Mouse (Mus musculus): ENCODE measurements at regions not wholly inside any gene's neighbourhood (a gene's known extent, or its start where the extent isn't known, plus 50 kb on each side); places are given as distances from the start of the nearest gene placed in this dataset.

GRCm38 (mm10) chr13:107925470-107925869 is 118.8 kb upstream of the Smim15 start:
- ATAC-seq (replicated peaks; ENCODE audit: insufficient number of reproducible peaks, insufficient read depth, low FRiP score, low read depth) = no peak
- Histone ChIP-seq H3K4me3 (no peak overlapping the region), H3K27me3 (peaks cover 42% of the 10 kb centered on the region), H3K27ac (no peak overlapping the region), H3K36me3 (no peaks in the 10 kb centered on the region), H3K4me2 (no peak overlapping the region), H3K9me3 (replicated peaks) (no peaks in the 10 kb centered on the region), H3K9ac (no peak overlapping the region), H3K4me1 (replicated peaks) (peaks cover 10% of the 10 kb centered on the region)
- 71% methylated on average over 8 of the region's 8 CpGs for WGBS

GRCm38 (mm10) chr13:107923129-107924114 is 120.8 kb upstream of the Smim15 start:
- Histone ChIP-seq H3K4me2 (peak overlapping the region; percentile 26), H3K9me3 (replicated peaks) (no peaks in the 10 kb centered on the region), H3K36me3 (no peaks in the 10 kb centered on the region), H3K27ac (no peak overlapping the region), H3K9ac (no peak overlapping the region), H3K4me3 (no peak overlapping the region), H3K27me3 (peaks cover 44% of the 10 kb centered on the region), H3K4me1 (replicated peaks) (peaks cover 10% of the 10 kb centered on the region)
- 47% methylated on average over 19 of the region's 19 CpGs for WGBS
- no peak for ATAC-seq (replicated peaks; ENCODE audit: insufficient number of reproducible peaks, insufficient read depth, low FRiP score, low read depth)

- WGBS = 78% methylated on average over 3 of the region's 3 CpGs
- Histone ChIP-seq H3K4me3 (no peak overlapping the region), H3K27me3 (peaks cover 31% of the 10 kb centered on the region), H3K4me2 (no peak overlapping the region), H3K27ac (no peak overlapping the region), H3K36me3 (no peaks in the 10 kb centered on the region), H3K9me3 (replicated peaks) (no peaks in the 10 kb centered on the region), H3K4me1 (replicated peaks) (peaks cover 10% of the 10 kb centered on the region), H3K9ac (no peak overlapping the region)
- ATAC-seq (replicated peaks; ENCODE audit: insufficient number of reproducible peaks, insufficient read depth, low FRiP score, low read depth) = no peak
Measured at GRCm38 (mm10) chr13:107919403-107919802, 124.8 kb upstream of the Smim15 start.

- Histone ChIP-seq H3K27ac (no peak overlapping the region), H3K36me3 (no peaks in the 10 kb centered on the region), H3K4me1 (replicated peaks) (peaks cover 9% of the 10 kb centered on the region), H3K27me3 (peaks cover 38% of the 10 kb centered on the region), H3K9me3 (replicated peaks) (no peaks in the 10 kb centered on the region), H3K4me2 (no peak overlapping the region), H3K4me3 (no peak overlapping the region), H3K9ac (no peak overlapping the region)
- 83% methylated on average over 7 of the region's 7 CpGs for WGBS
- no peak for ATAC-seq (replicated peaks; ENCODE audit: insufficient number of reproducible peaks, insufficient read depth, low FRiP score, low read depth)
Measured at GRCm38 (mm10) chr13:107918478-107918877, 125.8 kb upstream of the Smim15 start.

GRCm38 (mm10) chr13:107918065-107918464 is 126.2 kb upstream of the Smim15 start:
- H3K27me3 ChIP-seq = peaks cover 38% of the 10 kb centered on the region
- H3K9ac ChIP-seq = no peak overlapping the region
- no peak overlapping the region for H3K27ac ChIP-seq
- no peaks in the 10 kb centered on the region for H3K9me3 ChIP-seq (replicated peaks)
- no peak overlapping the region for H3K4me2 ChIP-seq
- no peaks in the 10 kb centered on the region for H3K36me3 ChIP-seq
- peaks cover 5% of the 10 kb centered on the region for H3K4me1 ChIP-seq (replicated peaks)
- H3K4me3 ChIP-seq = no peak overlapping the region
- no peak for ATAC-seq (replicated peaks; ENCODE audit: insufficient number of reproducible peaks, insufficient read depth, low FRiP score, low read depth)
- 83% methylated on average over 10 of the region's 10 CpGs for WGBS

- no peak for ATAC-seq (replicated peaks; ENCODE audit: insufficient number of reproducible peaks, insufficient read depth, low FRiP score, low read depth)
- Histone ChIP-seq H3K9me3 (replicated peaks) (no peaks in the 10 kb centered on the region), H3K27me3 (peaks cover 39% of the 10 kb centered on the region), H3K27ac (no peak overlapping the region), H3K4me3 (no peak overlapping the region), H3K4me2 (no peak overlapping the region), H3K4me1 (replicated peaks) (no peaks in the 10 kb centered on the region), H3K36me3 (no peaks in the 10 kb centered on the region), H3K9ac (no peak overlapping the region)
- WGBS = 79% methylated on average over 3 of the region's 3 CpGs
Measured at GRCm38 (mm10) chr13:107917564-107917963, 126.7 kb upstream of the Smim15 start.

GRCm38 (mm10) chr13:107910125-107910524 is 134.1 kb upstream of the Smim15 start:
- Histone ChIP-seq H3K9ac (no peak overlapping the region), H3K9me3 (replicated peaks) (no peaks in the 10 kb centered on the region), H3K27ac (no peak overlapping the region), H3K4me2 (no peak overlapping the region), H3K4me1 (replicated peaks) (no peaks in the 10 kb centered on the region), H3K27me3 (peaks cover 59% of the 10 kb centered on the region), H3K4me3 (no peak overlapping the region), H3K36me3 (no peaks in the 10 kb centered on the region)
- no peak for ATAC-seq (replicated peaks; ENCODE audit: insufficient number of reproducible peaks, insufficient read depth, low FRiP score, low read depth)
- WGBS = 64% methylated on average over 7 of the region's 7 CpGs

GRCm38 (mm10) chr13:107909343-107910067 is 134.7 kb upstream of the Smim15 start:
- H3K9me3 ChIP-seq (replicated peaks) = no peaks in the 10 kb centered on the region
- peaks cover 66% of the 10 kb centered on the region for H3K27me3 ChIP-seq
- H3K9ac ChIP-seq = no peak overlapping the region
- H3K4me2 ChIP-seq = no peak overlapping the region
- H3K27ac ChIP-seq = no peak overlapping the region
- no peaks in the 10 kb centered on the region for H3K4me1 ChIP-seq (replicated peaks)
- no peak overlapping the region for H3K4me3 ChIP-seq
- H3K36me3 ChIP-seq = no peaks in the 10 kb centered on the region
- WGBS = 77% methylated on average over 15 of the region's 15 CpGs
- no peak for ATAC-seq (replicated peaks; ENCODE audit: insufficient number of reproducible peaks, insufficient read depth, low FRiP score, low read depth)

- no peak overlapping the region for H3K4me3 ChIP-seq
- H3K4me2 ChIP-seq = no peak overlapping the region
- no peak overlapping the region for H3K27ac ChIP-seq
- H3K4me1 ChIP-seq (replicated peaks) = peaks cover 8% of the 10 kb centered on the region
- 88% methylated on average over 5 of the region's 5 CpGs for WGBS
- H3K9ac ChIP-seq = no peak overlapping the region
- H3K36me3 ChIP-seq = no peaks in the 10 kb centered on the region
- peaks cover 63% of the 10 kb centered on the region for H3K27me3 ChIP-seq
- no peak for ATAC-seq (replicated peaks; ENCODE audit: insufficient number of reproducible peaks, insufficient read depth, low FRiP score, low read depth)
- H3K9me3 ChIP-seq (replicated peaks) = no peaks in the 10 kb centered on the region
Measured at GRCm38 (mm10) chr13:107907966-107908365, 136.3 kb upstream of the Smim15 start.

GRCm38 (mm10) chr13:107904851-107905250 is 139.4 kb upstream of the Smim15 start:
- Histone ChIP-seq H3K9ac (no peak overlapping the region), H3K9me3 (replicated peaks) (no peaks in the 10 kb centered on the region), H3K4me3 (no peak overlapping the region), H3K4me2 (no peak overlapping the region), H3K27ac (no peak overlapping the region), H3K4me1 (replicated peaks) (peaks cover 11% of the 10 kb centered on the region), H3K36me3 (no peaks in the 10 kb centered on the region), H3K27me3 (peaks cover 60% of the 10 kb centered on the region)
- 82% methylated on average over 4 of the region's 4 CpGs for WGBS
- ATAC-seq (replicated peaks; ENCODE audit: insufficient number of reproducible peaks, insufficient read depth, low FRiP score, low read depth) = no peak

- H3K4me3 ChIP-seq = no peak overlapping the region
- no peak for ATAC-seq (replicated peaks; ENCODE audit: insufficient number of reproducible peaks, insufficient read depth, low FRiP score, low read depth)
- no peak overlapping the region for H3K27ac ChIP-seq
- H3K9me3 ChIP-seq (replicated peaks) = no peaks in the 10 kb centered on the region
- H3K36me3 ChIP-seq = no peaks in the 10 kb centered on the region
- H3K4me1 ChIP-seq (replicated peaks) = peaks cover 13% of the 10 kb centered on the region
- no peak overlapping the region for H3K4me2 ChIP-seq
- WGBS = 74% methylated on average over 14 of the region's 14 CpGs
- H3K27me3 ChIP-seq = peaks cover 61% of the 10 kb centered on the region
- no peak overlapping the region for H3K9ac ChIP-seq
Measured at GRCm38 (mm10) chr13:107904051-107904740, 140.1 kb upstream of the Smim15 start.
